In genomic region chr10:88441224-88441623, GRCm38 (mm10) we compare ENCODE assay signal across 27 mouse cellular contexts. TPM values are rescaled to one million over a fixed set of nuclear protein-coding genes. Genes with fewer than 3 reads are reported as not detected.
DNase-seq lines count a peak whose midpoint lies in the region; ATAC-seq and TF ChIP-seq lines count a peak whose summit lies in the region.
"Had no signal": no experiment of that assay in that cellular context is flagged by ENCODE, and none has a peak within 500 bp of the region (broad histone marks: within the 10 kb centered on the region; RNA-seq: fewer than 3 reads in every experiment).

No protein-coding gene starts in this region.

- DNase-seq in liver, adult 2 months (ENCODE audit: extremely low read depth, low read depth, low spot score), result peak; percentile 40
- DNase-seq in adipocyte (ENCODE audit: low spot score), result peak; percentile 74
- peak; percentile 26 for DNase-seq in skeletal muscle tissue, adult 2 months (ENCODE audit: low read depth, low spot score)
- DNase-seq in layer of hippocampus, adult 8-10 months (ENCODE audit: low spot score in 2 of 2), result no peak
- no peak for DNase-seq in left cerebral cortex, adult 8-10 months (ENCODE audit: low spot score in 2 of 2)
- DNase-seq: adrenal gland, adult 2 months; cerebellum, adult 2 months; cerebellum, postnatal 25 days; embryo, embryonic 11 days; gastrocnemius, adult 2 months; kidney, postnatal 25 days; midbrain, embryonic 14.5 days had no signal

- no peak overlapping the region; the same call in 1 of the 2 replicates for H3K27ac ChIP-seq in liver, adult 2 months (replicated peaks; ENCODE audit: insufficient read depth, low read depth, low read length)
- no peak overlapping the region for H3K27ac ChIP-seq in liver, embryonic 12.5 days
- H3K27ac ChIP-seq: embryonic facial prominence, embryonic 13.5 days; forebrain, embryonic 13.5 days; gastrocnemius, adult 2 months; heart, embryonic 13.5 days; intestine, embryonic 15.5 days; limb, embryonic 13.5 days; liver, embryonic 15.5 days; neural tube, embryonic 13.5 days had no signal

- H3K4me1 ChIP-seq in liver, adult 2 months (ENCODE audit: control insufficient read depth, insufficient read depth, low read length), result no peaks in the 10 kb centered on the region
- no peaks in the 10 kb centered on the region for H3K4me1 ChIP-seq in liver, embryonic 12.5 days
- H3K4me1 ChIP-seq: embryonic facial prominence, embryonic 13.5 days; forebrain, embryonic 13.5 days; heart, embryonic 13.5 days; intestine, embryonic 15.5 days; limb, embryonic 13.5 days; liver, embryonic 15.5 days; neural tube, embryonic 13.5 days had no signal

- H3K9me3 ChIP-seq in liver, embryonic 12.5 days (replicated peaks), result no peaks in the 10 kb centered on the region
- H3K9me3 ChIP-seq: embryonic facial prominence, embryonic 13.5 days; forebrain, embryonic 13.5 days; intestine, embryonic 15.5 days; limb, embryonic 13.5 days; liver, embryonic 15.5 days; neural tube, embryonic 13.5 days had no signal

- WGBS in liver, adult 2 months, result 79% methylated on average over 6 of the region's 6 CpGs
- 78% methylated on average over 6 of the region's 6 CpGs for WGBS in liver, embryonic 12.5 days (ENCODE audit: insufficient replicate concordance)

- no peaks in the 10 kb centered on the region for H3K27me3 ChIP-seq in liver, adult 2 months (ENCODE audit: control insufficient read depth, insufficient read depth, low read length)
- no peaks in the 10 kb centered on the region for H3K27me3 ChIP-seq in liver, embryonic 12.5 days (replicated peaks)
- H3K27me3 ChIP-seq: embryonic facial prominence, embryonic 13.5 days; forebrain, embryonic 13.5 days; heart, embryonic 13.5 days; intestine, embryonic 15.5 days; limb, embryonic 13.5 days; liver, embryonic 15.5 days; neural tube, embryonic 13.5 days had no signal

- peaks cover 9% of the 10 kb centered on the region; the same call in 1 of the 2 replicates for H3K36me3 ChIP-seq in liver, adult 2 months (ENCODE audit: control insufficient read depth, insufficient read depth, low read length)
- H3K36me3 ChIP-seq in liver, embryonic 12.5 days, result peaks cover 52% of the 10 kb centered on the region

- no peak overlapping the region for H3K4me3 ChIP-seq in liver, adult 2 months (ENCODE audit: insufficient read depth, low read depth, low read length)
- H3K4me3 ChIP-seq in liver, embryonic 12.5 days, result no peak overlapping the region
- H3K4me3 ChIP-seq: embryonic facial prominence, embryonic 13.5 days; erythroblast, embryonic 14.5 days; forebrain, embryonic 13.5 days; gastrocnemius, adult 2 months; heart, embryonic 13.5 days; intestine, embryonic 15.5 days; limb, embryonic 13.5 days; liver, embryonic 15.5 days; neural tube, embryonic 13.5 days had no signal

- no peak overlapping the region for H3K4me2 ChIP-seq in liver, embryonic 12.5 days
- H3K4me2 ChIP-seq: embryonic facial prominence, embryonic 13.5 days; forebrain, embryonic 13.5 days; heart, embryonic 13.5 days; intestine, embryonic 15.5 days; limb, embryonic 13.5 days; liver, embryonic 15.5 days; neural tube, embryonic 13.5 days had no signal

- no peak for ATAC-seq in liver, embryonic 12.5 days
- ATAC-seq in granulocyte monocyte progenitor cell, adult 5-6 weeks (replicated peaks; ENCODE audit: poor library complexity, severe bottlenecking), result peak; percentile 88
- ATAC-seq: forebrain, embryonic 13.5 days; hindbrain, embryonic 16.5 days; intestine, embryonic 15.5 days had no signal

- no peaks in the 10 kb centered on the region for H3K79me2 ChIP-seq in liver, adult 2 months (ENCODE audit: control insufficient read depth, insufficient read depth, low read length)

- no peak for TF ChIP-seq POLR2A in liver, adult 2 months (IDR thresholded peaks at IDR 0.05; ENCODE audit: extremely low read depth, insufficient read depth, low read length)

- no peak for TF ChIP-seq CTCF in liver, adult 2 months (IDR thresholded peaks at IDR 0.05; ENCODE audit: low read depth, low read length)

- H3K9ac ChIP-seq in liver, adult 2 months (ENCODE audit: low read depth, low read length), result no peak overlapping the region
- no peak overlapping the region for H3K9ac ChIP-seq in liver, embryonic 12.5 days
- H3K9ac ChIP-seq: embryonic facial prominence, embryonic 13.5 days; forebrain, embryonic 13.5 days; heart, embryonic 13.5 days; intestine, embryonic 15.5 days; limb, embryonic 13.5 days; liver, embryonic 15.5 days; neural tube, embryonic 13.5 days had no signal

RNA-seq across cellular contexts. Expression of gene Sycp3, which starts 18.1 kb away (rescaled TPM):
- not detected in 2 replicates for total RNA-seq in liver, adult 2 months (2014; rRNA removed)
- not detected in 2 replicates for polyA plus RNA-seq in liver, adult 2 months (2012; rRNA removed)
- polyA plus RNA-seq in liver, embryonic 12.5 days (2016; fragmentation: Nextera tagmentation; extraction: Ambion mirVana), result 0.16 TPM in 1 of 2 replicates, not detected in the other
- not detected in 2 replicates for total RNA-seq in granulocyte monocyte progenitor cell, adult 5-6 weeks (2014; fragmentation: Nextera tagmentation)
- total RNA-seq in granulocyte monocyte progenitor cell, adult 5-6 weeks (2017), result 0.30 TPM in 1 of 2 replicates, not detected in the other
- total RNA-seq in layer of hippocampus, adult 8-10 months (2022), result 1 to 10 TPM; 1.0 to 1.6 (median 1.1) TPM
- total RNA-seq in left cerebral cortex, adult 8-10 months (2022), result 1 to 10 TPM in 1 of 4 experiments, under 1 TPM in 3; 0.63 to 1.3 (median 0.88) TPM
- total RNA-seq: gastrocnemius, adult 2 months; heart, postnatal 25 days had no signal
- polyA plus RNA-seq: adrenal gland, adult 2 months; erythroblast, embryonic 14.5 days; forebrain, embryonic 13.5 days; kidney, embryonic 14.5 days; limb, embryonic 13.5 days; lung, embryonic 16.5 days; neural tube, embryonic 13.5 days; stomach, embryonic 16.5 days had no signal

Comparison
In these comparisons a context has a peak if more than half of its experiments do, and no peak if none do; other contexts are left out.
1. DNase-seq: peak in liver, adult 2 months (single experiment), adipocyte (single experiment) and skeletal muscle tissue, adult 2 months (single experiment); none in layer of hippocampus, adult 8-10 months (0 of 2) and left cerebral cortex, adult 8-10 months (0 of 2).